Mouse (Mus musculus): Measurements from ENCODE around the gene Barhl2. TPM values are rescaled to one million over a fixed set of nuclear protein-coding genes. Genes with fewer than 3 reads are reported as not detected.

Barhl2 gene
- polyA plus RNA-seq, 1 experiment, result not detected

- peaks cover 15% of the 10 kb centered on the region for H3K27me3 ChIP-seq (replicated peaks; ENCODE audit: control insufficient read depth, insufficient read depth, low read length)
- DNase-seq, result no peak
- TF ChIP-seq POLR2A (IDR thresholded peaks at IDR 0.05; ENCODE audit: low read depth, low read length), result no peak
- no peak for TF ChIP-seq CTCF (conservative IDR thresholded peaks at IDR 0.05; ENCODE audit: insufficient read depth, insufficient read length, low read depth, low read length)
- H3K27ac ChIP-seq (ENCODE audit: insufficient read depth, low read depth, low read length), result no peak overlapping the region
- no peaks in the 10 kb centered on the region for H3K4me1 ChIP-seq (ENCODE audit: control insufficient read depth, insufficient read depth, low read length)
- no peak overlapping the region for H3K4me3 ChIP-seq (ENCODE audit: insufficient read depth, low read depth, low read length)
- H3K36me3 ChIP-seq (ENCODE audit: control insufficient read depth, insufficient read depth, low read length), result no peaks in the 10 kb centered on the region
- 14% methylated on average over 5 of the region's 5 CpGs for WGBS
Observed at GRCm38 (mm10) chr5:106450426-106451160, 7.4 kb downstream of the Barhl2 start.

GRCm38 (mm10) chr5:106449720-106450425 is 8.1 kb downstream of the Barhl2 start:
- Histone ChIP-seq H3K27me3 (replicated peaks; ENCODE audit: control insufficient read depth, insufficient read depth, low read length) (peaks cover 13% of the 10 kb centered on the region), H3K4me3 (ENCODE audit: insufficient read depth, low read depth, low read length) (no peak overlapping the region), H3K27ac (ENCODE audit: insufficient read depth, low read depth, low read length) (no peak overlapping the region), H3K4me1 (ENCODE audit: control insufficient read depth, insufficient read depth, low read length) (no peaks in the 10 kb centered on the region), H3K36me3 (ENCODE audit: control insufficient read depth, insufficient read depth, low read length) (no peaks in the 10 kb centered on the region)
- no peak for DNase-seq
- 10% methylated on average over 4 of the region's 4 CpGs for WGBS
- TF ChIP-seq POLR2A (IDR thresholded peaks at IDR 0.05; ENCODE audit: low read depth, low read length), result no peak

GRCm38 (mm10) chr5:106448798-106449125 is 9.2 kb downstream of the Barhl2 start:
- no peak overlapping the region for H3K4me3 ChIP-seq (ENCODE audit: insufficient read depth, low read depth, low read length)
- no peaks in the 10 kb centered on the region for H3K4me1 ChIP-seq (ENCODE audit: control insufficient read depth, insufficient read depth, low read length)
- TF ChIP-seq CTCF (conservative IDR thresholded peaks at IDR 0.05; ENCODE audit: insufficient read depth, insufficient read length, low read depth, low read length) (no peak), POLR2A (IDR thresholded peaks at IDR 0.05; ENCODE audit: low read depth, low read length) (no peak)
- WGBS, result 2% methylated on average over 6 of the region's 6 CpGs
- DNase-seq, result no peak
- peaks cover 15% of the 10 kb centered on the region for H3K27me3 ChIP-seq (replicated peaks; ENCODE audit: control insufficient read depth, insufficient read depth, low read length)
- H3K36me3 ChIP-seq (ENCODE audit: control insufficient read depth, insufficient read depth, low read length), result no peaks in the 10 kb centered on the region
- H3K27ac ChIP-seq (ENCODE audit: insufficient read depth, low read depth, low read length), result no peak overlapping the region

GRCm38 (mm10) chr5:106447951-106448797 is 9.8 kb downstream of the Barhl2 start:
- no peak overlapping the region for H3K27ac ChIP-seq (ENCODE audit: insufficient read depth, low read depth, low read length)
- no peak for DNase-seq
- no peak overlapping the region for H3K4me3 ChIP-seq (ENCODE audit: insufficient read depth, low read depth, low read length)
- peaks cover 10% of the 10 kb centered on the region for H3K27me3 ChIP-seq (replicated peaks; ENCODE audit: control insufficient read depth, insufficient read depth, low read length)
- TF ChIP-seq POLR2A (IDR thresholded peaks at IDR 0.05; ENCODE audit: low read depth, low read length), result no peak
- TF ChIP-seq CTCF (conservative IDR thresholded peaks at IDR 0.05; ENCODE audit: insufficient read depth, insufficient read length, low read depth, low read length), result no peak
- 4% methylated on average over 50 of the region's 50 CpGs for WGBS
- H3K36me3 ChIP-seq (ENCODE audit: control insufficient read depth, insufficient read depth, low read length), result no peaks in the 10 kb centered on the region
- no peaks in the 10 kb centered on the region for H3K4me1 ChIP-seq (ENCODE audit: control insufficient read depth, insufficient read depth, low read length)

- 32% methylated on average over 14 of the region's 14 CpGs for WGBS
- TF ChIP-seq CTCF (conservative IDR thresholded peaks at IDR 0.05; ENCODE audit: insufficient read depth, insufficient read length, low read depth, low read length) (no peak), POLR2A (IDR thresholded peaks at IDR 0.05; ENCODE audit: low read depth, low read length) (no peak)
- H3K27ac ChIP-seq (ENCODE audit: insufficient read depth, low read depth, low read length), result no peak overlapping the region
- H3K4me1 ChIP-seq (ENCODE audit: control insufficient read depth, insufficient read depth, low read length), result no peaks in the 10 kb centered on the region
- no peaks in the 10 kb centered on the region for H3K36me3 ChIP-seq (ENCODE audit: control insufficient read depth, insufficient read depth, low read length)
- H3K27me3 ChIP-seq (replicated peaks; ENCODE audit: control insufficient read depth, insufficient read depth, low read length), result peaks cover 11% of the 10 kb centered on the region
- no peak overlapping the region for H3K4me3 ChIP-seq (ENCODE audit: insufficient read depth, low read depth, low read length)
- DNase-seq, result no peak
Observed at GRCm38 (mm10) chr5:106447091-106447820, 10.7 kb downstream of the Barhl2 start.

GRCm38 (mm10) chr5:106446593-106446992 is 11.4 kb downstream of the Barhl2 start:
- Histone ChIP-seq H3K27me3 (replicated peaks; ENCODE audit: control insufficient read depth, insufficient read depth, low read length) (peaks cover 9% of the 10 kb centered on the region), H3K27ac (ENCODE audit: insufficient read depth, low read depth, low read length) (no peak overlapping the region), H3K4me3 (ENCODE audit: insufficient read depth, low read depth, low read length) (no peak overlapping the region), H3K36me3 (ENCODE audit: control insufficient read depth, insufficient read depth, low read length) (no peaks in the 10 kb centered on the region), H3K4me1 (ENCODE audit: control insufficient read depth, insufficient read depth, low read length) (no peaks in the 10 kb centered on the region)
- 4% methylated on average over 8 of the region's 8 CpGs for WGBS
- no peak for DNase-seq
- no peak for TF ChIP-seq POLR2A (IDR thresholded peaks at IDR 0.05; ENCODE audit: low read depth, low read length)
- no peak for TF ChIP-seq CTCF (conservative IDR thresholded peaks at IDR 0.05; ENCODE audit: insufficient read depth, insufficient read length, low read depth, low read length)

Data from kidney, adult 2 months (tissue).